Mouse (Mus musculus): ENCODE measurements around the gene Olfr1136. TPM values are rescaled to one million over a fixed set of nuclear protein-coding genes. Genes with fewer than 3 reads are reported as not detected.

Gene Olfr1136
- total RNA-seq (2014; rRNA removed) (not detected in 2 replicates), polyA plus RNA-seq (2015; fragmentation: Nextera tagmentation; extraction: Ambion mirVana) (not detected in 2 replicates)

DNA sequence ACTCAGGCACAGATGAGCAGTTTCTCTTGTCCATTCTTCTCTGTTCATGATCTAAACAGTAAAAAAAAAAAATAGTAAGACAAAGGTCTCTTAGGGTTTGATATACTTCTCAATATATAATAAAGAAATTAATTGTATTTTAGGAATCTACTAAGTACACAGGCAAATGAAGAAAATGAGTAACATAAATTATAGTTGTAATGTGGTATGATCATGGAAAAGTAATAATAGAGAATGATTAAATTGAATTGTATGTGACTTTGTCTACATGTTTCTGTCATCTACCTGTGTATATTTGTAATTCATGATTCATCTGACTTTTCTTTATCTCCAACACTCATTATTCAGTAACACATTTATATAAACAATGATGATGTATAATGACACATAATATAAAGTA, at the start of gene Olfr1136:
Gene Olfr1136, minus strand, starts transcription at position 101 of the 400 bp plus-strand sequence.
- Histone ChIP-seq H3K36me3 (ENCODE audit: insufficient read depth) (no peaks in the 10 kb centered on the region), H3K9me3 (ENCODE audit: low read length) (no peaks in the 10 kb centered on the region), H3K4me2 (ENCODE audit: low read depth) (no peak within 1 kb of the TSS), H3K27ac (ENCODE audit: low read depth, low read length) (no peak within 1 kb of the TSS), H3K27me3 (ENCODE audit: insufficient read depth, low read length) (no peaks in the 10 kb centered on the region), H3K9ac (no peak within 1 kb of the TSS), H3K4me3 (ENCODE audit: low read depth, low read length) (no peak within 1 kb of the TSS), H3K4me1 (ENCODE audit: insufficient read depth) (no peaks in the 10 kb centered on the region)
- DNase-seq (no peak), ATAC-seq (no peak)
- TF ChIP-seq CTCF (IDR thresholded peaks at IDR 0.05; ENCODE audit: low read depth): no peak

DNA sequence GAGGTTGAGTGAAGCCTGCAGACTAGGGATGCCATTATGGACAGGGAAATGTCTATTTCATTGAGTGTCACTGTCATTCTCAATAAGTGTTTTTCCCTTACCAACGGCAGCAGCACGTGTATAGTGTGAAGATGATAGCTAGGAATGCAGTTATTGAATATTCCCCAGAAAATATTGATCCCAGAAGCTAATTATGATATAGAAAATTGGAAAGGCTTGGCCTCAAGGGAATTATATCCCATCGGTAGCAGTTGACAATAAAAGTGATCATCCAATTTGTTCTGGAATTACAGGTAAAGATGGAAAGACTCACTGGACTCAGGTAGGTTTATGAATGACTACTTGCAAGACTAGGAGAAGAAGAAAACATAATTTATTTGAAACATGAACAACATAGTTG, 49.7 kb upstream of the Olfr1136 start, which contains the start of gene Olfr1140:
Gene Olfr1140, plus strand, starts transcription at position 301 of the 400 bp plus-strand sequence.
- TF ChIP-seq CTCF (IDR thresholded peaks at IDR 0.05; ENCODE audit: low read depth): no peak
- WGBS: 83% methylated on average over 3 of the region's 3 CpGs
- Histone ChIP-seq H3K4me3 (ENCODE audit: low read depth, low read length) (no peak within 1 kb of the TSS), H3K9ac (no peak within 1 kb of the TSS), H3K36me3 (ENCODE audit: insufficient read depth) (no peaks in the 10 kb centered on the region), H3K4me2 (ENCODE audit: low read depth) (no peak within 1 kb of the TSS), H3K4me1 (ENCODE audit: insufficient read depth) (no peaks in the 10 kb centered on the region), H3K9me3 (ENCODE audit: low read length) (no peaks in the 10 kb centered on the region), H3K27me3 (ENCODE audit: insufficient read depth, low read length) (no peaks in the 10 kb centered on the region), H3K27ac (ENCODE audit: low read depth, low read length) (no peak within 1 kb of the TSS)
- DNase-seq (no peak), ATAC-seq (no peak)

DNA sequence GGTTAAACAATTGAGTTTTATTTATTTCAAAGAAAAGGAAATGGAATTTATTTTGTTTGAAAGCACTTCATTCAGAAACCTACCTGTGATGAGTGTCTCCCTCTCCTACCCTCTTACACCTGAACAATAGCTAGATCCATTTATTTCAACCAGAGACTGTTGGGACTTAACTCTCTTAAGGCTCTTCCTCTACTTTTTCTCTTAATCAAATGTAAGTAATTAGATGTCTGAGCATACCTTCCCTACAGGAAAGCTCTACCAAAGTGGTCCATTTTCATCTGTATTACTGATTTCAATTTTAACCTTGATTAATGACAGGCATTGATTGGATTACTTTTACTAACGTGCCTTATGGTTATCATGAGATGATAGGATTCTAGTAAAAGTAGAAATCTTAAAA, 46.1 kb upstream of the Olfr1136 start, which contains the start of gene Olfr1138:
Gene Olfr1138, minus strand, starts transcription at position 101 of the 400 bp plus-strand sequence.
- no peak for TF ChIP-seq CTCF (IDR thresholded peaks at IDR 0.05; ENCODE audit: low read depth)
- ATAC-seq: no peak
- no peaks in the 10 kb centered on the region for H3K4me1 ChIP-seq (ENCODE audit: insufficient read depth)

DNA sequence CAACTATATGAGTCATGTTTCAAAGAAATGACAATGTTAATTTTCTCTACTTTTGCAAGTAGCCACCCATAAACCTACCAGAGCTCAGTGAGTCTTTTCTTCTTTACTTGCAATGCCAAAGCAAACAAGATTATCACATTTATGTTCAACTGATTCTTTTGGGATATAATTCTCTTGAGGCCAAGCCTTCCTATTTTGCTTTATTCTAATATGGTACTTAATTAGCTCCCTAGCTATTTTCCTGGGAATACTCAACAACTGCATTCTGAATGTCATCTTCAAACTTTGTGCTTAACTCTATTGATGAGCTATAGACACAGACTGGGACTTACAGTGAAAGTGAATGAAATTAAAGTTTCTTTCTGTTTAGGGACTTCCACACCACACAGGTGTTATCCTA, 19.3 kb upstream of the Olfr1136 start, which contains the start of gene Olfr1137:
Gene Olfr1137, minus strand, starts transcription at position 101 of the 400 bp plus-strand sequence.
- H3K4me3 ChIP-seq (ENCODE audit: low read depth, low read length): no peak within 1 kb of the TSS
- no peak for DNase-seq
- no peak within 1 kb of the TSS for H3K4me2 ChIP-seq (ENCODE audit: low read depth)
- no peaks in the 10 kb centered on the region for H3K4me1 ChIP-seq (ENCODE audit: insufficient read depth)
- no peak for TF ChIP-seq CTCF (IDR thresholded peaks at IDR 0.05; ENCODE audit: low read depth)
- H3K27me3 ChIP-seq (ENCODE audit: insufficient read depth, low read length): no peaks in the 10 kb centered on the region
- H3K9me3 ChIP-seq (ENCODE audit: low read length): no peaks in the 10 kb centered on the region
- no peak for ATAC-seq
- no peak within 1 kb of the TSS for H3K27ac ChIP-seq (ENCODE audit: low read depth, low read length)
- no peaks in the 10 kb centered on the region for H3K36me3 ChIP-seq (ENCODE audit: insufficient read depth)
- H3K9ac ChIP-seq: no peak within 1 kb of the TSS

More for the DNA sequence above, 46.1 kb upstream of the Olfr1136 start, which contains the start of gene Olfr1138:
- Histone ChIP-seq H3K4me2 (ENCODE audit: low read depth) (no peak within 1 kb of the TSS), H3K9me3 (ENCODE audit: low read length) (no peaks in the 10 kb centered on the region), H3K4me3 (ENCODE audit: low read depth, low read length) (no peak within 1 kb of the TSS), H3K27me3 (ENCODE audit: insufficient read depth, low read length) (no peaks in the 10 kb centered on the region), H3K9ac (no peak within 1 kb of the TSS), H3K36me3 (ENCODE audit: insufficient read depth) (no peaks in the 10 kb centered on the region), H3K27ac (ENCODE audit: low read depth, low read length) (no peak within 1 kb of the TSS)
- WGBS: 84% methylated on average over 1 of the region's 1 CpGs
- no peak for DNase-seq

DNA sequence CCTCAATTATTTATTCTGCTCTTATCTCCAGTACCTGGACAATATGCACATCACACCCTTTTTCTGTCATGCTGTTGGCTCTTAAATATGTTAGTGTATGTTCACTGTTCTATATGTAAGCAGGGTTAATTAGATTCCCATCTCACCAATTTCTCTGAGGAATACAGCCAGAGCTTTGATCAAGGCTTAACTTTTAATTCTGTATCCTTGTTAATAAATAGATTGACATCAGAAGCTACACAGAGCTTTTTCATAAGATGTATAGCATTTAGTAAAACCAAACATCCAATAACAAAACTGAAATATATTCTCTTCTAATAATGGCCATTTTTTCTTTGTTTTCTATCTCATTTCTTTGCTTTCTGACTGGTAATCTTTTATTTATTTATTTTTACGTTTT, 20.2 kb downstream of the Olfr1136 start, which contains the start of gene Olfr1135:
Gene Olfr1135, minus strand, starts transcription at position 101 of the 400 bp plus-strand sequence.
- H3K27me3 ChIP-seq (ENCODE audit: insufficient read depth, low read length): no peaks in the 10 kb centered on the region
- 17% methylated on average over 1 of the region's 1 CpGs for WGBS
- no peak for TF ChIP-seq CTCF (IDR thresholded peaks at IDR 0.05; ENCODE audit: low read depth)
- H3K9me3 ChIP-seq (ENCODE audit: low read length): no peaks in the 10 kb centered on the region
- H3K27ac ChIP-seq (ENCODE audit: low read depth, low read length): no peak within 1 kb of the TSS
- no peak within 1 kb of the TSS for H3K9ac ChIP-seq
- H3K4me2 ChIP-seq (ENCODE audit: low read depth): no peak within 1 kb of the TSS
- H3K4me1 ChIP-seq (ENCODE audit: insufficient read depth): no peaks in the 10 kb centered on the region
- ATAC-seq: no peak
- H3K4me3 ChIP-seq (ENCODE audit: low read depth, low read length): no peak within 1 kb of the TSS
- no peaks in the 10 kb centered on the region for H3K36me3 ChIP-seq (ENCODE audit: insufficient read depth)
- no peak for DNase-seq

DNA sequence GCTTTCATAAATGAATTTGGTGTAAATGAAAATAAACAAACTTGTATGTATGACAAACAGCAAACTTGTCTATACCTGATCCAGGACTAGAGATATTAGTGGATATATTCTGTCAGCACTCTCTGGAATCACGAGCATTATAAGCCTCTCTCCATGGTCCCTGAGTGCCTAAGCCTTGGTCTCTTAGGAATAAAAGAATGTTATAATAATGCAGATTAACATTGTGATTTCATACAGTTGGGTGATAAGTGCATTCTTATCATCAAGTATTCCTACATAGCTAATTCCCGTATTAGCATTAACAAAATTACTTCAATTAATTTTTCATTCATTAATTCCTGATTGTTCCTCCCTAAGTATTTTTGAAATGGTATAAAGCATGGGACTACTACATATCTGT, 35.4 kb downstream of the Olfr1136 start, which contains the start of gene Olfr1134:
Gene Olfr1134, minus strand, starts transcription at position 101 of the 400 bp plus-strand sequence.
- H3K9me3 ChIP-seq (ENCODE audit: low read length): no peaks in the 10 kb centered on the region
- no peak within 1 kb of the TSS for H3K27ac ChIP-seq (ENCODE audit: low read depth, low read length)
- 80% methylated on average over 2 of the region's 2 CpGs for whole genome bisulfite sequencing
- H3K9ac ChIP-seq: no peak within 1 kb of the TSS
- H3K27me3 ChIP-seq (ENCODE audit: insufficient read depth, low read length): no peaks in the 10 kb centered on the region
- no peak within 1 kb of the TSS for H3K4me3 ChIP-seq (ENCODE audit: low read depth, low read length)
- no peak within 1 kb of the TSS for H3K4me2 ChIP-seq (ENCODE audit: low read depth)
- no peaks in the 10 kb centered on the region for H3K4me1 ChIP-seq (ENCODE audit: insufficient read depth)
- no peaks in the 10 kb centered on the region for H3K36me3 ChIP-seq (ENCODE audit: insufficient read depth)
- ATAC-seq: no peak
- DNase-seq: no peak
- TF ChIP-seq CTCF (IDR thresholded peaks at IDR 0.05; ENCODE audit: low read depth): no peak

DNA sequence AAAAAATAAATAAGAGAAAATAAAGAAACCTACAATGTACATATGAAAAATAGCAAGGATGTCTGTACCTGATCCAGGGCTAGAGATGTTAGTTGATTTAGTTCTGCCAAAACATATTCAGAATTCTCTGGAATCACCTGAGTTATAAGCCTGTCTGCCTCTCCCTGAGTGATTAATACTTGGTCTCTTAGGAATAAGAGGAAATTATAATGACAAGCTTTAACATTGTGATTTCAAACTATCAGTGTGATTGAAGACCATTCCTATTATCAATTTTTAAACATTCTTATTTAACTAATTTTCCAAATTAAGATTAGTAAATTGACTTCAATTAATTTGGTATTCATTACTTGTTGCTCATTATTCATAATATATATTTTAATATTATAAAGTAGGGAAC, 46.5 kb downstream of the Olfr1136 start, which contains the start of gene Olfr1133:
Gene Olfr1133, minus strand, starts transcription at position 101 of the 400 bp plus-strand sequence.
- H3K4me2 ChIP-seq (ENCODE audit: low read depth): no peak within 1 kb of the TSS
- H3K9me3 ChIP-seq (ENCODE audit: low read length): no peaks in the 10 kb centered on the region
- H3K4me1 ChIP-seq (ENCODE audit: insufficient read depth): no peaks in the 10 kb centered on the region
- no peak for TF ChIP-seq CTCF (IDR thresholded peaks at IDR 0.05; ENCODE audit: low read depth)
- DNase-seq (no peak), ATAC-seq (no peak)
- H3K27ac ChIP-seq (ENCODE audit: low read depth, low read length): no peak within 1 kb of the TSS
- H3K4me3 ChIP-seq (ENCODE audit: low read depth, low read length): no peak within 1 kb of the TSS
- H3K36me3 ChIP-seq (ENCODE audit: insufficient read depth): no peaks in the 10 kb centered on the region
- no peak within 1 kb of the TSS for H3K9ac ChIP-seq
- no peaks in the 10 kb centered on the region for H3K27me3 ChIP-seq (ENCODE audit: insufficient read depth, low read length)

Other genes with a start within 250 kb of the Olfr1136 start
- not detected in 2 replicates for gene Olfr1126, start 240.0 kb downstream of the Olfr1136 start, total RNA-seq (2014; rRNA removed)
- not detected in 2 replicates for gene Olfr1126, start 240.0 kb downstream of the Olfr1136 start, polyA plus RNA-seq (2015; fragmentation: Nextera tagmentation; extraction: Ambion mirVana)
- not detected in 2 replicates for gene Pramel7, start 196.9 kb downstream of the Olfr1136 start, total RNA-seq (2014; rRNA removed)
- gene Pramel7, start 196.9 kb downstream of the Olfr1136 start, polyA plus RNA-seq (2015; fragmentation: Nextera tagmentation; extraction: Ambion mirVana): not detected in 2 replicates
- not detected in 2 replicates for gene Pramel6, start 187.4 kb downstream of the Olfr1136 start, total RNA-seq (2014; rRNA removed)
- not detected in 2 replicates for gene Pramel6, start 187.4 kb downstream of the Olfr1136 start, polyA plus RNA-seq (2015; fragmentation: Nextera tagmentation; extraction: Ambion mirVana)
- not detected in 2 replicates for gene Olfr153, start 162.2 kb downstream of the Olfr1136 start, total RNA-seq (2014; rRNA removed)
- gene Olfr153, start 162.2 kb downstream of the Olfr1136 start, polyA plus RNA-seq (2015; fragmentation: Nextera tagmentation; extraction: Ambion mirVana): not detected in 2 replicates
- not detected in 2 replicates for gene Olfr1128, start 148.4 kb downstream of the Olfr1136 start, total RNA-seq (2014; rRNA removed)
- not detected in 2 replicates for gene Olfr1128, start 148.4 kb downstream of the Olfr1136 start, polyA plus RNA-seq (2015; fragmentation: Nextera tagmentation; extraction: Ambion mirVana)
- gene Olfr1129, start 120.0 kb downstream of the Olfr1136 start, total RNA-seq (2014; rRNA removed): not detected in 2 replicates
- not detected in 2 replicates for gene Olfr1129, start 120.0 kb downstream of the Olfr1136 start, polyA plus RNA-seq (2015; fragmentation: Nextera tagmentation; extraction: Ambion mirVana)
- gene Olfr1130, start 87.7 kb downstream of the Olfr1136 start, total RNA-seq (2014; rRNA removed): 0.14 TPM in 1 of 2 replicates, not detected in the other
- not detected in 2 replicates for gene Olfr1130, start 87.7 kb downstream of the Olfr1136 start, polyA plus RNA-seq (2015; fragmentation: Nextera tagmentation; extraction: Ambion mirVana)
- gene Olfr1131, start 66.8 kb downstream of the Olfr1136 start, total RNA-seq (2014; rRNA removed): not detected in 2 replicates
- not detected in 2 replicates for gene Olfr1131, start 66.8 kb downstream of the Olfr1136 start, polyA plus RNA-seq (2015; fragmentation: Nextera tagmentation; extraction: Ambion mirVana)
- gene Olfr1132, start 56.4 kb downstream of the Olfr1136 start, total RNA-seq (2014; rRNA removed): not detected in 2 replicates
- gene Olfr1132, start 56.4 kb downstream of the Olfr1136 start, polyA plus RNA-seq (2015; fragmentation: Nextera tagmentation; extraction: Ambion mirVana): not detected in 2 replicates
- gene Olfr1133, start 46.6 kb downstream of the Olfr1136 start, total RNA-seq (2014; rRNA removed): not detected in 2 replicates
- gene Olfr1133, start 46.6 kb downstream of the Olfr1136 start, polyA plus RNA-seq (2015; fragmentation: Nextera tagmentation; extraction: Ambion mirVana): not detected in 2 replicates
- gene Olfr1134, start 35.5 kb downstream of the Olfr1136 start, total RNA-seq (2014; rRNA removed): not detected in 2 replicates
- not detected in 2 replicates for gene Olfr1134, start 35.5 kb downstream of the Olfr1136 start, polyA plus RNA-seq (2015; fragmentation: Nextera tagmentation; extraction: Ambion mirVana)
- not detected in 2 replicates for gene Olfr1135, start 20.3 kb downstream of the Olfr1136 start, total RNA-seq (2014; rRNA removed)
- gene Olfr1135, start 20.3 kb downstream of the Olfr1136 start, polyA plus RNA-seq (2015; fragmentation: Nextera tagmentation; extraction: Ambion mirVana): not detected in 2 replicates
- gene Olfr1137, start 19.2 kb upstream of the Olfr1136 start, total RNA-seq (2014; rRNA removed): not detected in 2 replicates
- gene Olfr1137, start 19.2 kb upstream of the Olfr1136 start, polyA plus RNA-seq (2015; fragmentation: Nextera tagmentation; extraction: Ambion mirVana): not detected in 2 replicates
- not detected in 2 replicates for gene Olfr1138, start 46.0 kb upstream of the Olfr1136 start, total RNA-seq (2014; rRNA removed)
- gene Olfr1138, start 46.0 kb upstream of the Olfr1136 start, polyA plus RNA-seq (2015; fragmentation: Nextera tagmentation; extraction: Ambion mirVana): not detected in 2 replicates
- not detected in 2 replicates for gene Olfr1140, start 49.8 kb upstream of the Olfr1136 start, total RNA-seq (2014; rRNA removed)
- gene Olfr1140, start 49.8 kb upstream of the Olfr1136 start, polyA plus RNA-seq (2015; fragmentation: Nextera tagmentation; extraction: Ambion mirVana): not detected in 2 replicates
- not detected in 2 replicates for gene Olfr1141, start 60.0 kb upstream of the Olfr1136 start, total RNA-seq (2014; rRNA removed)
- gene Olfr1141, start 60.0 kb upstream of the Olfr1136 start, polyA plus RNA-seq (2015; fragmentation: Nextera tagmentation; extraction: Ambion mirVana): not detected in 2 replicates
- not detected in 2 replicates for gene Olfr152, start 85.5 kb upstream of the Olfr1136 start, total RNA-seq (2014; rRNA removed)
- not detected in 2 replicates for gene Olfr152, start 85.5 kb upstream of the Olfr1136 start, polyA plus RNA-seq (2015; fragmentation: Nextera tagmentation; extraction: Ambion mirVana)
- gene Olfr1143, start 106.6 kb upstream of the Olfr1136 start, total RNA-seq (2014; rRNA removed): not detected in 2 replicates
- gene Olfr1143, start 106.6 kb upstream of the Olfr1136 start, polyA plus RNA-seq (2015; fragmentation: Nextera tagmentation; extraction: Ambion mirVana): not detected in 2 replicates
- not detected in 2 replicates for gene Olfr1145, start 115.9 kb upstream of the Olfr1136 start, total RNA-seq (2014; rRNA removed)
- not detected in 2 replicates for gene Olfr1145, start 115.9 kb upstream of the Olfr1136 start, polyA plus RNA-seq (2015; fragmentation: Nextera tagmentation; extraction: Ambion mirVana)
- gene Olfr1148, start 136.6 kb upstream of the Olfr1136 start, total RNA-seq (2014; rRNA removed): not detected in 2 replicates
- not detected in 2 replicates for gene Olfr1148, start 136.6 kb upstream of the Olfr1136 start, polyA plus RNA-seq (2015; fragmentation: Nextera tagmentation; extraction: Ambion mirVana)
- not detected in 2 replicates for gene Olfr1150-ps1, start 150.0 kb upstream of the Olfr1136 start, total RNA-seq (2014; rRNA removed)
- gene Olfr1150-ps1, start 150.0 kb upstream of the Olfr1136 start, polyA plus RNA-seq (2015; fragmentation: Nextera tagmentation; extraction: Ambion mirVana): not detected in 2 replicates
- gene Olfr1151, start 161.9 kb upstream of the Olfr1136 start, total RNA-seq (2014; rRNA removed): not detected in 2 replicates
- gene Olfr1151, start 161.9 kb upstream of the Olfr1136 start, polyA plus RNA-seq (2015; fragmentation: Nextera tagmentation; extraction: Ambion mirVana): not detected in 2 replicates
- gene Olfr1152, start 172.5 kb upstream of the Olfr1136 start, total RNA-seq (2014; rRNA removed): not detected in 2 replicates
- gene Olfr1152, start 172.5 kb upstream of the Olfr1136 start, polyA plus RNA-seq (2015; fragmentation: Nextera tagmentation; extraction: Ambion mirVana): not detected in 2 replicates
- gene Olfr1153, start 201.0 kb upstream of the Olfr1136 start, total RNA-seq (2014; rRNA removed): not detected in 2 replicates
- not detected in 2 replicates for gene Olfr1153, start 201.0 kb upstream of the Olfr1136 start, polyA plus RNA-seq (2015; fragmentation: Nextera tagmentation; extraction: Ambion mirVana)
- gene Olfr1154, start 211.2 kb upstream of the Olfr1136 start, total RNA-seq (2014; rRNA removed): not detected in 2 replicates
- not detected in 2 replicates for gene Olfr1154, start 211.2 kb upstream of the Olfr1136 start, polyA plus RNA-seq (2015; fragmentation: Nextera tagmentation; extraction: Ambion mirVana)